Mouse (Mus musculus) liver, adult 2 months (tissue): ENCODE measurements around the gene Fam181a. TPM values are rescaled to one million over a fixed set of nuclear protein-coding genes. Genes with fewer than 3 reads are reported as not detected.

Experiments used
- DNase-seq: peaks from one replicate; pipeline ENCODE4 v3.0.0-alpha.2; 2011; ENCODE audit warnings: low read depth, low spot score; ENCODE audit errors: extremely low read depth
- H3K27ac ChIP-seq: fragments of 200-500 bp; replicated peaks from 2 replicates; pipeline ENCODE4 v1.5.1; 2012; ENCODE audit warnings: low read depth, mild to moderate bottlenecking, control low read depth, inconsistent platforms, low read length; ENCODE audit not compliant: insufficient read depth
- H3K27me3 ChIP-seq: fragments of 200-500 bp; 2 replicates; pipeline ENCODE4 v1.6.1; 2012; ENCODE audit warnings: mild to moderate bottlenecking, moderate library complexity, low read length, inconsistent platforms; ENCODE audit not compliant: control insufficient read depth, insufficient read depth
- H3K36me3 ChIP-seq: fragments of 200-500 bp; 2 replicates; pipeline ENCODE4 v1.6.1; 2012; ENCODE audit warnings: low read length, inconsistent platforms; ENCODE audit not compliant: control insufficient read depth, insufficient read depth
- H3K4me1 ChIP-seq: fragments of 200-500 bp; 2 replicates; pipeline ENCODE4 v1.6.1; 2011; ENCODE audit warnings: low read length; ENCODE audit not compliant: control insufficient read depth, insufficient read depth
- H3K4me3 ChIP-seq: fragments of 200-500 bp; 2 replicates; pipeline ENCODE4 v1.5.1; 2011; ENCODE audit warnings: low read depth, mild to moderate bottlenecking, control low read depth, low read length, moderate library complexity; ENCODE audit not compliant: insufficient read depth
- H3K79me2 ChIP-seq: fragments of 200-500 bp; 2 replicates; pipeline ENCODE4 v1.6.1; 2012; ENCODE audit warnings: inconsistent platforms, mild to moderate bottlenecking, low read length, moderate library complexity; ENCODE audit not compliant: control insufficient read depth, insufficient read depth
- H3K9ac ChIP-seq: fragments of 200-500 bp; 2 replicates; pipeline ENCODE4 v1.6.1; 2012; ENCODE audit warnings: low read depth, mild to moderate bottlenecking, control low read depth, inconsistent platforms, low read length
- CTCF ChIP-seq: fragments of 200-500 bp; IDR thresholded peaks from 2 replicates; pipeline ENCODE4 v1.5.1; 2011; ENCODE audit warnings: low read depth, low read length, control low read depth
- POLR2A ChIP-seq: fragments of 200-500 bp; IDR thresholded peaks from 2 replicates; pipeline ENCODE4 v1.6.1; 2011; ENCODE audit warnings: low read length, control low read depth; ENCODE audit not compliant: insufficient read depth; ENCODE audit errors: extremely low read depth
- WGBS: fragments of 180-500 bp; shearing (Covaris S2); methylation state at CpG from one replicate; pipeline ENCODE4 v1.1.7; 2018; 5-methylcytosine and 5-hydroxymethylcytosine counted together
- polyA plus RNA-seq: library from polyadenylated mRNA; depleted of rRNA; stranded (reverse); fragments of >200 nt; gene quantifications from 2 replicates; pipeline ENCODE4 v1.2.3, GENCODE M21; 2012
- total RNA-seq: library from RNA; depleted of rRNA; stranded (reverse); fragments of >200 nt; gene quantifications from 2 replicates; pipeline ENCODE4 v1.2.3, GENCODE M21; 2014

Fam181a gene
- total and polyA plus RNA-seq, 2 experiments: not detected

DNA sequence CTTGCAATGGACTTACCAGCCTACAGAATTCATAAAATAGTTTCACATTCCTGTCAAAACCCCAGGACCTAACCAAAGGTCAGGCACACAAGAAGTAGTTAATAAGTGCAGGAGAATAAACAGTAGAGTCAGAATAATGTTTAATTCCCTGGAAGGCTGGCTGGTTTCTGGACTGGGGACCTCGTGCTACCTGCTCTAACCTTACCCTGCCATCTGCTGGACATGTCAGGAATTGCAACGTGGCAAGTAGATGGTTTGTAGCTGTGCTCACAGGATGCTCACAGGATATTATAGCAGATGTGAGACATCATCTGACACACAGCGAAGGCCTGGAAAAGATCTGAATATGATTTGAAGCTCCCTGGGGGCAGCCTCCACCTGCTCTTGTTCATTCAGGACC, 37.7 kb downstream of the Fam181a start:
- Histone ChIP-seq H3K9ac (no peak overlapping the region), H3K4me1 (peaks cover 15% of the 10 kb centered on the region), H3K4me3 (no peak overlapping the region), H3K27me3 (no peaks in the 10 kb centered on the region), H3K27ac (peak overlapping the region; percentile 92), H3K36me3 (no peaks in the 10 kb centered on the region), H3K79me2 (no peaks in the 10 kb centered on the region)
- TF ChIP-seq POLR2A: no peak
- peak; percentile 89 for TF ChIP-seq CTCF
- 4% methylated on average over 3 of the region's 3 CpGs for WGBS
- peak; percentile 95 for DNase-seq

GRCm38 (mm10) chr12:103352735-103353134, 42.0 kb downstream of the Fam181a start:
- no peak overlapping the region for H3K4me3 ChIP-seq
- H3K4me1 ChIP-seq: peaks cover 6% of the 10 kb centered on the region; the same call in 1 of the 2 replicates
- TF ChIP-seq CTCF: no peak
- no peak overlapping the region for H3K27ac ChIP-seq
- WGBS: 92% methylated on average over 6 of the region's 6 CpGs
- H3K27me3 ChIP-seq: no peaks in the 10 kb centered on the region
- no peak overlapping the region for H3K9ac ChIP-seq
- no peaks in the 10 kb centered on the region for H3K79me2 ChIP-seq
- no peaks in the 10 kb centered on the region for H3K36me3 ChIP-seq
- no peak for DNase-seq

GRCm38 (mm10) chr12:103353538-103353937, 42.8 kb downstream of the Fam181a start:
- H3K4me1 ChIP-seq: no peaks in the 10 kb centered on the region
- H3K9ac ChIP-seq: no peak overlapping the region
- no peaks in the 10 kb centered on the region for H3K36me3 ChIP-seq
- whole genome bisulfite sequencing: 18% methylated on average over 5 of the region's 5 CpGs
- no peak overlapping the region for H3K4me3 ChIP-seq
- H3K79me2 ChIP-seq: no peaks in the 10 kb centered on the region
- no peaks in the 10 kb centered on the region for H3K27me3 ChIP-seq
- H3K27ac ChIP-seq: no peak overlapping the region
- TF ChIP-seq CTCF (peak; percentile 34; the same call in 1 of the 2 replicates), POLR2A (no peak)
- DNase-seq: no peak

GRCm38 (mm10) chr12:103355746-103356414, 45.1 kb downstream of the Fam181a start, which contains the start of gene Asb2:
TSS of gene Asb2 (minus strand) at chr12:103356001.
- H3K9ac ChIP-seq: no peak within 1 kb of the TSS

GRCm38 (mm10) chr12:103356415-103356748, 45.6 kb downstream of the Fam181a start:
- WGBS: 91% methylated on average over 4 of the region's 4 CpGs
- H3K4me1 ChIP-seq: no peaks in the 10 kb centered on the region
- H3K27me3 ChIP-seq: no peaks in the 10 kb centered on the region
- no peak for TF ChIP-seq CTCF
- TF ChIP-seq POLR2A: no peak
- H3K79me2 ChIP-seq: no peaks in the 10 kb centered on the region
- H3K36me3 ChIP-seq: no peaks in the 10 kb centered on the region
- H3K9ac ChIP-seq: no peak overlapping the region
- no peak overlapping the region for H3K4me3 ChIP-seq
- no peak overlapping the region for H3K27ac ChIP-seq
- no peak for DNase-seq

More at GRCm38 (mm10) chr12:103355746-103356414, 45.1 kb downstream of the Fam181a start, which contains the start of gene Asb2:
- no peaks in the 10 kb centered on the region for H3K27me3 ChIP-seq
- H3K4me1 ChIP-seq: no peaks in the 10 kb centered on the region
- H3K4me3 ChIP-seq: no peak within 1 kb of the TSS
- no peaks in the 10 kb centered on the region for H3K36me3 ChIP-seq
- H3K79me2 ChIP-seq: no peaks in the 10 kb centered on the region
- no peak for TF ChIP-seq CTCF
- no peak for TF ChIP-seq POLR2A
- WGBS: 78% methylated on average over 14 of the region's 14 CpGs
- DNase-seq: no peak
- no peak within 1 kb of the TSS for H3K27ac ChIP-seq

DNA sequence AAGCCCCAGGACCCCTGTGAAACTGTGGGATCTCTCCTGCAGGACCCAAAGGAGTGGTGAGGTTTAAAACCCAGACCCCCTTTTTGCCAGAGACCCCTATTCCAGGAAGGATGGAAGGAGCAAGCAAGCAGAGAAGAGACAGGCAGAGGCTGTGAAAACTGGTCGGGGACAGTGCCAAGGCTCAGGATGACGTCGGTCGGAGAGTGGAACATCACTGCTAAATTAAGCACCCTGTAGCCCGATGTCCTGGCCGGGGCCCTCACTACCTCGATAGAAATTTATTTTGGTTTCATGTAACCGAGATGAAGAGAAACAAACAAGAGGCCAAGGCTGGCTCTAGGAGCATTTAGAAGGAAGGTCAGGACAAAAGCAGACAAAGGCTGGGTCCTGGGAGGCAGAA, 47.4 kb downstream of the Fam181a start:
- Histone ChIP-seq H3K79me2 (no peaks in the 10 kb centered on the region), H3K27ac (no peak overlapping the region), H3K4me1 (no peaks in the 10 kb centered on the region), H3K9ac (no peak overlapping the region), H3K27me3 (no peaks in the 10 kb centered on the region), H3K36me3 (no peaks in the 10 kb centered on the region), H3K4me3 (no peak overlapping the region)
- DNase-seq: no peak
- 76% methylated on average over 8 of the region's 8 CpGs for WGBS
- TF ChIP-seq POLR2A: no peak
- no peak for TF ChIP-seq CTCF
